Mouse (Mus musculus) midbrain, postnatal 0 days (tissue): ENCODE data around the gene Cngb1. TPM values are rescaled to one million over a fixed set of nuclear protein-coding genes. Genes with fewer than 3 reads are reported as not detected.

Source experiments
- ATAC-seq: fragments of 200-750 bp; cut with Nextera tagmentation; 2 replicates; pipeline ENCODE4 v1.8.0; 2017; ENCODE audit warnings: moderate number of reproducible peaks, mild to moderate bottlenecking, moderate TSS enrichment, moderate library complexity; ENCODE audit not compliant: low FRiP score
- DNase-seq: peaks from one replicate; pipeline ENCODE4 v3.0.0-alpha.2; 2015; ENCODE audit warnings: low spot score
- H3K27ac ChIP-seq: fragments of 300-500 bp; sonication (generic); 2 replicates; pipeline ENCODE4 v1.5.1; 2014; ENCODE audit warnings: low read depth, mild to moderate bottlenecking, low read length, mixed read lengths
- H3K27me3 ChIP-seq: fragments of 300-500 bp; sonication (generic); 2 replicates; pipeline ENCODE4 v1.6.1; 2014; ENCODE audit warnings: low read length, control low read depth, mixed read lengths; ENCODE audit not compliant: insufficient read depth
- H3K36me3 ChIP-seq: fragments of 300-500 bp; sonication (generic); 2 replicates; pipeline ENCODE4 v1.6.1; 2014; ENCODE audit warnings: low read length, control low read depth, mixed read lengths; ENCODE audit not compliant: insufficient read depth
- H3K4me1 ChIP-seq: fragments of 300-500 bp; sonication (generic); 2 replicates; pipeline ENCODE4 v1.6.1; 2014; ENCODE audit warnings: mild to moderate bottlenecking, control low read depth, antibody characterized with exemption, low read length, mixed read lengths; ENCODE audit not compliant: insufficient read depth
- H3K4me2 ChIP-seq: fragments of 300-500 bp; sonication (generic); 2 replicates; pipeline ENCODE4 v1.6.1; 2014; ENCODE audit warnings: low read depth, mild to moderate bottlenecking, low read length, mixed read lengths; ENCODE audit not compliant: poor library complexity, severe bottlenecking
- H3K4me3 ChIP-seq: fragments of 300-500 bp; sonication (generic); 2 replicates; pipeline ENCODE4 v1.5.1; 2014; ENCODE audit warnings: low read depth, mild to moderate bottlenecking, low read length, moderate library complexity
- H3K9ac ChIP-seq: fragments of 300-500 bp; sonication (generic); replicated peaks from 2 replicates; pipeline ENCODE4 v1.6.1; 2014; ENCODE audit warnings: mild to moderate bottlenecking, low read length, moderate library complexity, mixed read lengths; ENCODE audit not compliant: poor library complexity, severe bottlenecking
- H3K9me3 ChIP-seq: fragments of 300-500 bp; sonication (generic); 2 replicates; pipeline ENCODE4 v1.6.1; 2016; ENCODE audit warnings: low read length, control low read depth
- CTCF ChIP-seq: IDR thresholded peaks from 2 replicates; pipeline ENCODE4 v1.5.1; 2016; ENCODE audit warnings: antibody characterized with exemption, mild to moderate bottlenecking
- WGBS: fragments of 180-500 bp; shearing (Covaris S2); extraction: QIAGEN DNeasy Blood & Tissue Kit; methylation state at CpG from one replicate; pipeline ENCODE4 v1.1.7; 2014; 5-methylcytosine and 5-hydroxymethylcytosine counted together
- polyA plus RNA-seq: library from polyadenylated mRNA; unstranded; fragments of >200 nt; fragmentation: Nextera tagmentation; extraction: Ambion mirVana; gene quantifications from 2 replicates; pipeline ENCODE4 v1.2.1, GENCODE M21; 2015
- total RNA-seq: library from RNA; depleted of rRNA; stranded (reverse); fragments of >200 nt; gene quantifications from 2 replicates; pipeline ENCODE4 v1.2.3, GENCODE M21; 2014

Cngb1 gene
- total and polyA plus RNA-seq, 2 experiments from 2014 or later = 0.38 to 0.79 TPM

DNA sequence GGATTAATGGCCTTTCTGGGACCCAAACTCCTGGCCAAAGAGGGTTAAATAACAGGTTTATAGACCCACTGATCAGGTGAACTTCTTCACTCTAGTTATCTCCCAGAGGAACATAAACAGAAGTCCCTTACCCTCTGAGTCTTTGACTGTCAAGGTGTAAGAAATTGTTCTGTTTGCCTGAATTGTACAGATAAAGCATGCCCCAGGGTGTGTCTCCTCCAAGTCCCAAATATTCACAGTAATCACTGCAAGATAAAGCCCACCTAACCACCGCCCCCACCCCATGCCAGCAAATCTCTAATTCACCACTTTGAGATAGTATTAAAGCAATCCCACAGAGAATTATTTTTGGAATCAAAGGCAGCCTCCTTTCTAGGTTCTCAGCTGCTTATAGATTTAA lies 24.0 kb upstream of the Cngb1 start:
- H3K4me2 ChIP-seq = peak overlapping the region; percentile 81

DNA sequence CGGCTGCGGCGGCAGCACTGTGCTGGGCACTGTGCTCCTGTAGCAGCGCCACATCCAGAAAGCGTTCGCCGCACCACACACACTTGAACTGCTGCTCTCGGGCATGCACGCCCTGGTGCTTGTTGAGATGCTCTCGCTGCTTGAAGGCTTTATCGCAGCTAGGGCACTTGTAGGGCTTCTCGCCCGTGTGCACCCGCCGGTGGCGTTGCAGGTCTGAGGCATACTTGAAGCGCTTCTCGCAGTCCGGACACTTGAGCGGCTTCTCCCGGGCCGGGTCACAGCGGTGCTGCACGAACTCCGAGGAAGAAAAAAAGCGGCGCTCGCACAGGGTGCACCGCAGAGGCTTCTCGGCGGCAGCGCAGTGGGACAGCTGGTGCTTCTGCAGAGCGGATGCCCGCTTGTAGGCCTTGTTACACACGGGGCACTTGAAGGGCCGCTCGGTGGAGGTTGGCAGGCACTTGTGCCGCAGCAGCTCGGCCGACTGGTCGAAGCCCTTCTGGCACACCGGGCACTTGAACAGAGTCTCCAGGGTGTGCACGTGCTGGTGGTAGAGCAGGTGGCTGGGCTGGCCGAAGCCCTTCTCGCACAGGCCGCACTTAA lies 21.6 kb upstream of the Cngb1 start:
- peaks cover 34% of the 10 kb centered on the region for H3K36me3 ChIP-seq
- H3K4me2 ChIP-seq = no peak overlapping the region
- H3K9ac ChIP-seq = no peak overlapping the region
- H3K27ac ChIP-seq = no peak overlapping the region
- H3K4me1 ChIP-seq = peaks cover 9% of the 10 kb centered on the region; the same call in 1 of the 2 replicates
- no peaks in the 10 kb centered on the region for H3K9me3 ChIP-seq
- WGBS = 90% methylated on average over 46 of the region's 46 CpGs
- TF ChIP-seq CTCF = no peak
- DNase-seq (no peak), ATAC-seq (no peak)
- no peak overlapping the region for H3K4me3 ChIP-seq
- H3K27me3 ChIP-seq = no peaks in the 10 kb centered on the region

More for the DNA sequence above, 24.0 kb upstream of the Cngb1 start:
- DNase-seq (no peak), ATAC-seq (no peak)
- H3K27ac ChIP-seq = no peak overlapping the region
- WGBS = 63% methylated on average over 1 of the region's 1 CpGs
- H3K27me3 ChIP-seq = no peaks in the 10 kb centered on the region
- peak overlapping the region; percentile 92 for H3K4me3 ChIP-seq
- H3K4me1 ChIP-seq = peaks cover 11% of the 10 kb centered on the region; the same call in 1 of the 2 replicates
- H3K36me3 ChIP-seq = peaks cover 34% of the 10 kb centered on the region
- TF ChIP-seq CTCF = no peak
- H3K9ac ChIP-seq = peak overlapping the region; percentile 96
- no peaks in the 10 kb centered on the region for H3K9me3 ChIP-seq

DNA sequence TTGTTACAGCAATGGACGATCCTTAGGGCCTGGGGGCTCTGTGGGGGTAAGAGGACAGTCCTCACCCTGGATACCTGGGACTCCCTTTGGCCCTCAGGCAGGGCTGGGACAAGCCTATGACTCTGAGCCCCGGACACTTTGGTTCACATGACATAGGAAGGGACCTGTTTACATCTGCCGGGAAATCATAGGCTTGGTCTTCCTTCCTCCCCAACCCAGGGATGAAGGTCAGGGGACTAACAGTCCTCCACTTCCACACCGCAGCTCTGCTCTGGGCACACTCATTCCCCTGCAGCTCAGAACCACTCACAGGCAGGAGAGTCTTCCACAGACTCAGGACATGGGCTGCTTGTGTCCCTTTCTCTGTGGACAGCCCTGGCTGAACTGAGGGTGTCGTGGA lies 20.4 kb upstream of the Cngb1 start:
- no peaks in the 10 kb centered on the region for H3K27me3 ChIP-seq
- H3K36me3 ChIP-seq = peaks cover 34% of the 10 kb centered on the region
- no peaks in the 10 kb centered on the region for H3K9me3 ChIP-seq
- H3K9ac ChIP-seq = no peak overlapping the region
- H3K4me3 ChIP-seq = no peak overlapping the region
- no peak overlapping the region for H3K27ac ChIP-seq
- no peak overlapping the region for H3K4me2 ChIP-seq
- no peak for TF ChIP-seq CTCF
- ATAC-seq = no peak
- DNase-seq = no peak
- peaks cover 5% of the 10 kb centered on the region; the same call in 1 of the 2 replicates for H3K4me1 ChIP-seq
- 94% methylated on average over 5 of the region's 5 CpGs for WGBS

DNA sequence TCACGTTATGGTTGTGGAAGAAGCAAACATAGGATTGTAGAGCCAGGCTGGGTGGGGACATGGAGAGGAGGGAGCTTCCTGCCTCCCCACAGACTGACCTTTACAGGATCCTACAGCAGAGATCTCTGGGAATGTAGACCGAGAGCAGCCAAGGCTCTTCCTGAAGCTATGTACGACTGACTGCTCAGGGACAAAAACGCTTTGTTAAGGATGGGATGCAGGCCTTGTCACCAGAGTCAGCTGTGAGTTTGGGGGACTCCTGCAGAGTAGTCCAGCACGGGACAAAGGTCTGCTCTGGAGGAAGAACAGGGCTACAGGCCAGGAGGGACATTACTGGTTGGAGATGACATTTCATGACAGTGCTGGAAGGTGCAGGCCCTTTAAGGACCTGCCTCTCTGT lies 18.3 kb upstream of the Cngb1 start:
- DNase-seq (no peak), ATAC-seq (no peak)
- WGBS = 32% methylated on average over 5 of the region's 5 CpGs
- Histone ChIP-seq H3K9me3 (no peaks in the 10 kb centered on the region), H3K27ac (no peak overlapping the region), H3K4me2 (no peak overlapping the region), H3K4me3 (no peak overlapping the region), H3K9ac (no peak overlapping the region), H3K4me1 (no peaks in the 10 kb centered on the region; the same call in 1 of the 2 replicates), H3K27me3 (no peaks in the 10 kb centered on the region), H3K36me3 (peaks cover 34% of the 10 kb centered on the region)
- no peak for TF ChIP-seq CTCF

DNA sequence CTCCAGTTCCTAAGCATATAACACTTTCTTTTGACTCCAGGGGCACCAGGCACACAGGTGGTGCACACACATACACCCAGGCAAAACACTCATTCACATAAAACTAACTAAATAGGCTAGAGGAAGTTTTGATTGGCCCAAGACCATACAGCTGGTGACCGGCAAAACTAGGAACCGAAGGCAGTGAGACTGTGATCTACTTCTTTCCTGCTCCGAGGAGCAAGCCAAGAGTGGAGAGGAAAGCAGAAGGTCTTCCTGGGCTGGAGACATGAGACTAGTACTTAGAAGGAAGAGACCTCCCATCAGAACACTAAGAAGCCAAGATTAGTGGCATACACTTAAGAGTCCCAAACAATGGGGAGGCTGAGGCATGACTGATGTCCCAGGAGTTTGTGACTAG lies 16.8 kb upstream of the Cngb1 start:
- Histone ChIP-seq H3K36me3 (peaks cover 20% of the 10 kb centered on the region), H3K4me2 (no peak overlapping the region), H3K9me3 (no peaks in the 10 kb centered on the region), H3K27me3 (no peaks in the 10 kb centered on the region), H3K4me3 (no peak overlapping the region), H3K4me1 (no peaks in the 10 kb centered on the region; the same call in 1 of the 2 replicates), H3K9ac (no peak overlapping the region), H3K27ac (no peak overlapping the region)
- ATAC-seq (no peak), DNase-seq (no peak)
- no peak for TF ChIP-seq CTCF
- 79% methylated on average over 3 of the region's 3 CpGs for WGBS

DNA sequence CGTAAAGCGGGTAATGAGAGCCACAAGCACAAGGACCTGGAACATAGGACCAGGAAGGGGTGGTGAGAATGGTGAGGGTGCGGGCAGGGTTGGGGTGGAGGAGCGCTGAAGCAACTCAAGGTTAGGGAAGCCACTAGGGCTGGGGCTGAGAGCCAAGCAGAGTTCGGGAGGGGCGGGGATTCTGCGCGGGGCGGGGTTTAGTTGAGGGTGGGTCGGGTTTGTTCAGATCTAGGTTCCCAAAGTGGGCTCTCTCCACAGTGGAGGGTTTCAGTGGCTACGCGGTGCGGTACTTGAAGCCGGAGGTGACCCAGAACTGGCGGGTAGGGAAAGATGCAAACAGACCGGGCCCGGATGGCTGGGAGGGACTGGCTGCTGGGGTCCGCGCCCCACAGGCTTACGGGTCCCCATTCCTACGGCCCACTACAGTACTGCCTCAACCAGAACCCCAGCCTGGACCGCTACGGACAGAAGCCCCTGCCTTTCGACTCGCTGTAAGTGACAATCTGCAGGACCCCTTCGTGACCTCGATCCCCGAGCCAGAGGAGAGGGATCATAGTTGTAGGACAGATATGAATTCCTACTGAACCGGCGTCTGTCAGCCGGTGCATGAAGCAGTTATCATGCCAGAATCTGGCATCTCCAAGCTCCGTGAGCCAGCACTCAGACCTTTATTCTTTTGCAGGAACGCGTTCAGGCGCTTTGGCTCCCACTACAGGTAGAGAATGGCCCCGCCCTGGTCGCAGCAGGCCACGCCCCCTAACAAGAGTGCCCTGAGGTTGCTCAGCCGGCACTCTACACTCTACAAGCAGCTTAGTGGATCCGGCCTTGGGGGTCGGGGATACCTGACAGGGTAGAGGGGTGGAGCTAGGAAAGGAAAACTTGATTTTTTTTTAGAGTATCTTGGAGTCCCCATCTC lies 14.1 kb upstream of the Cngb1 start:
- Histone ChIP-seq H3K9me3 (no peaks in the 10 kb centered on the region), H3K4me3 (peak overlapping the region; percentile 41), H3K4me2 (peak overlapping the region; percentile 87), H3K36me3 (no peaks in the 10 kb centered on the region), H3K4me1 (no peaks in the 10 kb centered on the region; the same call in 1 of the 2 replicates), H3K9ac (peak overlapping the region; percentile 55), H3K27ac (0 out of 2 replicates have a peak overlapping the region, but pooled peaks have one; percentile 3), H3K27me3 (no peaks in the 10 kb centered on the region)
- TF ChIP-seq CTCF = peak; percentile 66
- ATAC-seq (peak; percentile 53), DNase-seq (peak; percentile 67)
- 5% methylated on average over 37 of the region's 41 CpGs for WGBS
